Mouse (Mus musculus): Measurements from ENCODE around the gene Map3k1. TPM values are rescaled to one million over a fixed set of nuclear protein-coding genes. Genes with fewer than 3 reads are reported as not detected.

Gene Map3k1
- polyA plus RNA-seq, 1 experiment, result 11.4 TPM

- DNase-seq (ENCODE audit: low read depth, low spot score), result no peak
- 13% methylated on average over 11 of the region's 11 CpGs for WGBS
These were observed 12.4 kb downstream of the Map3k1 start for GRCm38 (mm10) chr13:111796191-111796920.

DNA sequence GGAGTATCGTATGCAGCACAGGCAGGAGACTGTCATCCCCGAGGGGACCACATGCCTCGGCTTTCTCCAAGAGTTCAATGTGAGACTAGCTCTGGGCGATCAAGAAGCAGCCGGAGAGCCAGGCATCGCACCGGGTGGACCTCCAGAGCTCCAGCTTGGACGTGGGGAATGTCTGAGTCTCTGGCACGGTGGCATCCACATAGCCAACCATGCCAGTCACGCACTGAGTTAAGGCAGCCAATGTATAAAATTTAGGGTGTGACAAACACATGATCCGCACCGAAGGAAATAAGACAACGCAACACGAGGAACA lies 15.9 kb downstream of the Map3k1 start:
- DNase-seq (ENCODE audit: low read depth, low spot score), result no peak
- 80% methylated on average over 14 of the region's 14 CpGs for WGBS

GRCm38 (mm10) chr13:111792130-111792974 lies 16.4 kb downstream of the Map3k1 start:
- 31% methylated on average over 16 of the region's 16 CpGs for WGBS
- DNase-seq (ENCODE audit: low read depth, low spot score), result no peak

- WGBS, result 84% methylated on average over 11 of the region's 11 CpGs
- no peak for DNase-seq (ENCODE audit: low read depth, low spot score)
These were observed 17.2 kb downstream of the Map3k1 start for GRCm38 (mm10) chr13:111791596-111791995.

- DNase-seq (ENCODE audit: low read depth, low spot score), result no peak
- WGBS, result 44% methylated on average over 9 of the region's 9 CpGs
These were observed 19.2 kb downstream of the Map3k1 start for GRCm38 (mm10) chr13:111789420-111790065.

DNA sequence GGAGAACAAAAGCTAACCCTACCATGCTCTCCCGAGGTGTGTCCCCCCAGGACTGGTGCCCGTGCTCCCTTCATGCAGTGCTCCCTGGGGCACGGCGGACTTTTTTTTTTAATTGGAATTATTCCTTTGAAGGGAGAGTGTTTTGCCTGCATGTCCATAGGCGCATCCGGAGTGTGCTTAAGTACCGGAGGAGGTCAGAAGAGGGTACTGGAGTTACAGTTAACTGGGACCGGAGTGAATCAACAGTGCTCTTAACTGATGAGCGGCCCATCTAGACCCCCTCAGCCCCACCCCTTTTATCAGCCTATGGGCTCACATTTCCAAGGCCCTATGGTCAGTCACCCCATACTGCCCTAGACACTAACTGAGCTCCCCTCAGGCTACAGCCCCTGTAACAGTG lies 19.9 kb downstream of the Map3k1 start:
- DNase-seq (ENCODE audit: low read depth, low spot score), result no peak
- 63% methylated on average over 9 of the region's 9 CpGs for WGBS

DNA sequence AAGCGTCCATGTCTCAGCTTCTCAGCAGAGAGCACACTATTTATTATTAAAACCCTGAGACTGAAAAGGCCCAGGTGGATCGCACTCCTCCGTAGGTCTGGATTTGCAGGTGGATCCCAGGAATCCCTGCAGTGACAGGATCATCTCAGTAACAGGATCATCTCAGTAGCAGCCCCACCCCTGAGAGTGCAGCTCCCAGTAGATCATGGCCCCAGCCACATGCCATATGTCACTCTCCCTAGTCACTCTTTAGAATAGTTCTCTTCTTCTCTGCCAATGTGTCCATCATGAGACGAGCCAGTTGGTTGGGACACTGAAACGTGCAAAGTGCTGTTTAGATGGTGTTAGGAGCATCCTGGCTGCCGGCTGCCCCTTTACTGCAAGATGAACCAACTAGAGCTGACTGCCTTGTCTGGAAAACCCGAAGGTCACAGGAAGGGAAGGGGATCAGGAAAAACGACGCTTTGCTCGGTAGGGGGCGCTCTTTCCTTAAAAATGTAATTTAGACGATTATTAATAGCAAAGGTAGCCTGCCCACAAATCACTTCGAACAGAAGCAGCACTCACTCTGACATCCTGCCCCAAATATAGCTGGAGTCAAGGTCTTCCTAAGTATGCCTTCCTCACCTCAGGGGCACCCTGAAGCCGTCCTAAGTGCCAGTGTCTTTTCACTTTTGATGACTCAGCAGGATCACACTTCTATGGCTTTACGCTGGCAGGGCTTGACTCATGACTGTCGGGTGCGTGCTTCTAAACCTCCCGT lies 20.8 kb downstream of the Map3k1 start:
- WGBS, result 20% methylated on average over 18 of the region's 18 CpGs
- no peak for DNase-seq (ENCODE audit: low read depth, low spot score)

- DNase-seq (ENCODE audit: low read depth, low spot score), result no peak
- WGBS, result 95% methylated on average over 7 of the region's 7 CpGs
These were observed 22.2 kb downstream of the Map3k1 start for GRCm38 (mm10) chr13:111786584-111786983.

GRCm38 (mm10) chr13:111783451-111783850 lies 25.3 kb downstream of the Map3k1 start:
- no peak for DNase-seq (ENCODE audit: low read depth, low spot score)
- WGBS, result 82% methylated on average over 8 of the region's 8 CpGs

DNA sequence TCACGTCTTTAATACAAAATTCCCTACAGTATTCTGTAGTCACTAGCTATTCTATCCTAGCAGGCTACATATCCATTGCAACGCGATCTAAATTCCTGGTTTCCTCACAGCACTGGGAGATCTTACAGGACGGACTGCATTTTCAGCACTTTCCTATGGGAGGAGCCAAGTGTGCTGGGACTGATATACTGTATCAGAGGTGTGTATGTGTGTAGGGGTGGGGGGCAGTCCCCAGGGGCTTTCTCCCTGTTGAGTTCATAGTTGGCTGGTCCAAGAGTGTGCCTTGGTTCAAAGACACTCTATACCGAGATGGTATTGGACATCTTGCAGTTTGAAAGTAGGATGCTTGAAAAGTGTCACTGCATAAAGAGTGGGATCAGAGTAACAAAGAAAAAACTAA lies 29.3 kb downstream of the Map3k1 start:
- 67% methylated on average over 5 of the region's 5 CpGs for WGBS
- DNase-seq (ENCODE audit: low read depth, low spot score), result no peak

GRCm38 (mm10) chr13:111778606-111779005 lies 30.2 kb downstream of the Map3k1 start:
- WGBS, result 57% methylated on average over 6 of the region's 6 CpGs
- DNase-seq (ENCODE audit: low read depth, low spot score), result no peak

GRCm38 (mm10) chr13:111777865-111778264 lies 30.9 kb downstream of the Map3k1 start:
- WGBS, result 74% methylated on average over 10 of the region's 10 CpGs
- DNase-seq (ENCODE audit: low read depth, low spot score), result no peak

- 61% methylated on average over 7 of the region's 7 CpGs for WGBS
- no peak for DNase-seq (ENCODE audit: low read depth, low spot score)
These were observed 31.6 kb downstream of the Map3k1 start for GRCm38 (mm10) chr13:111777179-111777578.

DNA sequence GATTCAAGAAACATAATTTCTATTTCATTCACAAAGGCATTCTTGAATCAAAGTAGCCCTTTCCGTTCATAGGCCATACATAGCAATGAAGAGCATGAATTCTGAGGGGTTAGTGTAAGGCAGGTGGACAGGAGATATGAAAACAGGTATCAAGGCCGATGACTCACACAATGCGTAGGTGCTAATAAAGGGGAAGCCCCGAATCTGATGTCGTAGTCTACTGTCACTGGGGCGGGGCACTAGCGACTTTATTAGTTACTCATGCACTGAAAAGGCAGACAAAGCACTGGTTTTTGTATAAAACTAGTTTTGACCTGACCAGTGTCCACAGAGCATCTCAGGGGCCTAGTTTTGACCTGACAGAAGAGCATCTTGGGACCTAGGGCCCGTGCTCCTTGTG lies 36.7 kb downstream of the Map3k1 start:
- WGBS, result 70% methylated on average over 8 of the region's 8 CpGs
- DNase-seq (ENCODE audit: low read depth, low spot score), result no peak

DNA sequence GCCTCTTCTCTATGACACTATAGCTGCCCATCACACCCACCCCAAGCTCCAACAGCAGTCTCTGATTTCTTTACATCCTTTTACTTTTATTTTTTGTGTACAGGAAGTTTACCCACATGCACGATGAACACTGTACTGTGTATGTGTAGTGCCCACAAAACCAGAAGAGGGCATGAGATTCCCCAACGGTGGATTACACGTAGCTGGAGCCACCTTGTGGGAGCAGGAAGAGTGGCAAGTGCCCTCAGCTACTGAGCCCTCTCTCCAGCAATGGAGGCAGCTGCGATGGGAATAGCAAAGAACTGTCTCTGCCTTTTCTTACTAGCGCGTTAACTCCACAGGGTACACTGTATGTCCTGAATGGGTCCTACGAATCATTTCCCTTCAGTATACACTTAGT lies 37.6 kb downstream of the Map3k1 start:
- DNase-seq (ENCODE audit: low read depth, low spot score), result no peak
- WGBS, result 39% methylated on average over 7 of the region's 7 CpGs

- WGBS, result 46% methylated on average over 9 of the region's 9 CpGs
- peak; percentile 28 for DNase-seq (ENCODE audit: low read depth, low spot score)
These were observed 38.0 kb downstream of the Map3k1 start for GRCm38 (mm10) chr13:111770776-111771175.

GRCm38 (mm10) chr13:111762526-111762925 lies 46.3 kb downstream of the Map3k1 start:
- WGBS, result 86% methylated on average over 12 of the region's 12 CpGs
- no peak for DNase-seq (ENCODE audit: low read depth, low spot score)

DNA sequence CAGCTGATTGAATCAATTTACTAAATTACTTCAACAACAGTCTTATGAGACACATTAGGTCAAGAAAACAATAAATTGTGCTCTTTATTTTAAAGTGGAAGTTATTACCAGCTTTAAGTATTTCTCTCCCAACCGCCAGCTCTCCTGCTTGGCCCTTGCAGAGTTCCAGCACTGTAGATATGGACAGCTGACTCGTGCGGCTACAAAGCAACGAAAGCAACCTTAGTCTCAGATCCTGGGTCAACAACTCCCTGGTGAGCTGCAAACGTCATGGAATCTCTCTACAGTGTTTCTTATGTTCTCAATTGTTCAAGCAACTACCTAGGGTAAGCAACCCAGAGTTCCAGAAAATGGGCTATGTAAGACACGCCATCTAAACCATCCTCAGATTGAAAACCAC lies 51.8 kb downstream of the Map3k1 start:
- WGBS, result 93% methylated on average over 6 of the region's 6 CpGs
- no peak for DNase-seq (ENCODE audit: low read depth, low spot score)

GRCm38 (mm10) chr13:111755937-111756336 lies 52.9 kb downstream of the Map3k1 start:
- 97% methylated on average over 15 of the region's 15 CpGs for WGBS
- no peak for DNase-seq (ENCODE audit: low read depth, low spot score)

DNA sequence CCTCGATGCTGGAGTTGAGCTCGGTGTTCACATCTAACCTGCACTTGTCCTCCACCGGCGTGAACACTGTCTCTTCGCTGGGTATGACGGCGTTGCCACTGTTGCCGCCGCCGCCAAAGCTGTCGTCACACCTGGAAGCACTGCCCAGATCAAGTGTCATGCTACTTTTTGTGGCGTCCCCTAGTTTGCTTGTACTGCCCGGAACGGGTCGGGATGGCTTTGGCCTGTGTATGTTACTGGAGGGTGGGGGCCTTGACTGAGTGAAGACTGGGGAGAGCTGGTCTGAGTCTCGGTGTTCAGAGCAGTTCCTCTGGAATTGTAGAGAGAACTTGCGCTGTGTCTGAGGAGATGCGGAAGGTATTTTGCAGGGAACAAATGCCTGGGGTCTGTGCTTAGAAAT lies 53.4 kb downstream of the Map3k1 start:
- DNase-seq (ENCODE audit: low read depth, low spot score), result no peak
- WGBS, result 98% methylated on average over 18 of the region's 18 CpGs

Data from large intestine, adult 2 months (tissue).